Mouse (Mus musculus) kidney, adult 8-10 months (tissue): ENCODE measurements at regions not wholly inside any gene's neighbourhood (a gene's known extent, or its start where the extent isn't known, plus 50 kb on each side); places are given as distances from the start of the nearest gene placed in this dataset.

Experiments used
- DNase-seq, 2 experiments: peaks; one replicate each; pipeline ENCODE4 v3.0.0; 2022

DNA sequence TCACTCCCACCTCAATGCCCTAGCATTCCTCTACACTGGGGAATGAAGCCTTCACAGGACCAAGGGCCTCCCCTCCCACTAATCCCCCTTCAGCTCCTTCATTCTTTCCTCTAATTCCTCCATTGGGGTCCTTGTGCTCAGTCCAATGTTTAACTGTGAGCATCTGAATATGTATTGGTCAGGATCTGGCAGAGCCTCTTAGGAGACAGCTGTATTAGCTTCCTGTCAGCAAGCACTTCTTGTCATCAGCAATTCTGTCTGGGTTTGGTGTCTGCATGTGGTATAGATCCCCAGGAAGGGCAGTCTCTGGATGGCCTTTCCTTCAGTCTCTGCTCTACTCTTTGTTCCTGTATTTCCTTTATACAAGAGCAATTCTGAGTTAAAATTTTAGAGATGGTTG lies 426.8 kb upstream of the 2610001J05Rik start:
- no peak for DNase-seq

DNA sequence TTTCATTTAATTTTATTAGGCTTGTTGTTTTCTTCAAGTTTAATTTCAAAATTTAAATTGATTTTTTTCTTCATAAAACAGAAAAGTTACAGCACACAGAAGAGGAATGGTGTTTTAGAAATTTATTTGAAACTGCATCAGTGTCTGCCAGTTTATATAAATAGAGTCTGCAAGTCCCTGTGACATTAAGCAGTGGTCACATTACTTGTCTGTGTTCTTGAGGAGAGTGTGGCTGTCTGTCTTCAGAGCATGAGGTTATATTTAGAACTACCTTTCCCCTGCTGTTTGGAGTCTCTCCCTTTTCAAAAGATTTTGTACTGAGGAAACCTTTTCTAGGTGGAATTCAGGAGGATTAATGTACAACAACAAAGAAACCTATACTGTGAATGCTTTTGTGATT lies 426.1 kb upstream of the 2610001J05Rik start:
- DNase-seq = no peak

DNA sequence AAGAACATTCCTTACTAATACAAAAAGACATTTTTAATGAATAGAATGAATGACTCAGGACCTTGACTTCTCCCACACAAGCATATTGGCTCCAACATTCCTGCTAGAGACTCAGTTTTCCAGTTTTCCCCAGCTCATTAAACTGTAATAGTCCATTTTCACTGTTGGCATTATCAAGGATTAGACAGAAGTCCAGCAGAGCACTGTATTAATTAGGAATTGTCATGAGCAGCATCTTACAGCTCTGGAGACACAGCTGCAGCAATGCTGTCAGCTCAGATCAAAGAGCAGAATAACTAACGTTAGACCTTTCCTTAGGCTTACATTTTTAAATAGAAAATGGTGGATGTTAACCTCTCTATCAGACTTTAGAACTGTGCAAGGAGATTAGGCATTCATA lies 419.5 kb upstream of the 2610001J05Rik start:
- no peak for DNase-seq

DNA sequence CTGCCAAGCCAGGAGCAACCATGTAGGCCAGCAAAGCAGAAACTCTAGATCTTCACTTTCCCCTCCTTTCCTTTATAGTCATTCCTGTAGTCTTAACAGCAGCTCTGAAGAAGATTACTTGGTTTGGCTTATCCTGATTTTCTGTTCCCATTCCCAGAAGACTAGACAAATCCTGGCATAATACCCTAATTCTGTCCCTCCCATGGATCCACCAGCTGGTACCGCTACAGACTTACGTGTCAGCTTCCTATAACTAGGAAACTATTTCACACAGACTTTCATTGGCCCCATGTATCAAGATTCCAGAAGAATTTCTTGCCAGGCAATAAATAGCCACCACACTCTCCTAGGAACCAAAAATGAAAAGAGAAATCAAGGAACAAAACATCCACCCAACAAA lies 410.2 kb upstream of the 2610001J05Rik start:
- DNase-seq = no peak

DNA sequence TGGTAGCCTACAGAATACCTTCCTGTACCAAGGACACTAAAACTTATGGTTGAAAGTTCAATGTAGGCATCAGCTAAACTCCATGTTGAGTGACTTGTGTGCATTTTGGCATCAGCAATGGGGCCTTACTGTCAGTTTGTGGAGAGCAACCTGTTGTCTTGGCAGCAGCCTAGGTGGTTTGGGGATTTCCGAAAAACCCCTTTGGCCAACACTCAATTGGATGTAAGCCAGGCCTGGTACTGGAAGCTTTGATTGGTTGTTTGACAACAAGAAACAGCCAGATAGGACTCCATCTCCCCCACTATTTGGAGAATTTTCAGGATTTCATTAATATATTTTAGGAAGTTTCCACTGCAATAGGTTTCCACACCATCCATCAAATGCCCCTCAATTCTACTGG lies 390.6 kb upstream of the 2610001J05Rik start:
- no peak for DNase-seq

DNA sequence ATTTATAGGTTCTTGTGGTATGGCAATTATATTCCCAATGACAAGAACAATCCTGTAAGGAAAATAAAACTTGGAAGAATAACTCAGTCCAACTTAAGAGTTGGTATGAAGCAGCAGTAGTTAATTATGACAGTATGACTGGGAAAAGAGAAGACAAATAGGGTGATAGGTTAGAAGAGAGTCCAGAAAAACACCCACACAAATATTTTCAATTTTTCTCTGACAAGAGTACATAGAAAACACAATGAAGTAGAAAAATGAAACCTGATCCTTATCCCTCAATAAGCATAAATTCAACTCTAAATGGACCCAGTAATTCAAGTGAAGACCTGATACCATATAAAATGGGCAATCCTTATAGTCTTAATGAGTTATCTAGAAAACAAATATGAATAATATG lies 369.0 kb upstream of the 2610001J05Rik start:
- DNase-seq = no peak

DNA sequence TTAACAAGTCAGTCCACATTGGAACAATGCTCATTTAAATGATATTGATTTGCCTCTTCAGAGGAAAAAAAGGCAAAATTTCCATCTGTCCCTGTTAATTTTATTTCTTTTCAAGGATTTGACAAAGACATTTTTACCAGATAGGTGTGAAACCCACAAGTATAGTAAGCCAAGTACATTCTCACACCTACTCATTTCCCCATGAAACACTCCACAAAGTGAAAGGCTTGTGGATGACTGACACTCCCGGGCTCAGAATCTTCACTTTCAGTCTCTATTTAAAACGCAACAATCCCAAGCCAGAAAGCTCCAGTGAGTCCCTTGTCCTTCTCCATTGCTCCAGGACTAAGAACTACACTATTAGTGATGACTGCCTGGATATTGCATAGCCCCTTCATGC lies 367.8 kb upstream of the 2610001J05Rik start:
- no peak for DNase-seq

DNA sequence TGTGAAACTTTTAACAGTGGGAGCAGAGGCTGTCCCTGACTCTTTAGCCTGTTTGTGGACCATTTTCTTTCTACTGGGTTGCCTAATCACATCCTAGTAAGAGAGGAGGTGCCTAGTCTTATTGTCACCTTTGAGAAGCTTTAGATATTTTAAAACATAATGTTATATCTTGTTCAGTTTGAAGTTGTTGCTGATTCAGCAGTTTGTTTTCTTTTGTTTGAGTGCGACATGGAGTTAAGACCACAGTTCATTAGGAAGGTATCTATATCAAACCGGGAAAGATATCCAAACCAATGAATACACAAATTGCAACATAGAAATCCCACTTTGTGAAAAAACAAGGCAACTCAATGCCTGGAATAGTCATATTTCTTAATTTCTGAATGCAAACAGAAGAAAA lies 359.5 kb upstream of the 2610001J05Rik start:
- DNase-seq = no peak

DNA sequence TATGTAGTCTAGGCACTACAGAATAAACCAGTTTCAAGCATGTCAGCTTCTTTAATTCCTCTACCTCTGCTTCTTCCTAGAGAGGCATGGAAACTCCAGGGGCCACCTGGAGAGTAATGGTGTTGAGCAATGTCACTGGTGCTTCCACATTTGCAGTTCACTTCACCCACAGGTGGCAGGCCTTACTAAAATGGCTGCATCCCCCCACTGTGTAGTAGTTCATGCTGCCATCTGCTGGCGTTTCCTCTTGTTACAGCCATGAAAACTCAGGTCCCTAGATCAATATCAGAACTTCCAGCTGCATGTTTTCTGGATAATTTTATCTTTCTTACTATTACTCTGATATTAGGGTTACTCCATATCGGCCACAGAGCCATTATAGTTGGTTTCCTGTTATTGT lies 336.2 kb upstream of the 2610001J05Rik start:
- peak; percentile 4 to 52 for DNase-seq

DNA sequence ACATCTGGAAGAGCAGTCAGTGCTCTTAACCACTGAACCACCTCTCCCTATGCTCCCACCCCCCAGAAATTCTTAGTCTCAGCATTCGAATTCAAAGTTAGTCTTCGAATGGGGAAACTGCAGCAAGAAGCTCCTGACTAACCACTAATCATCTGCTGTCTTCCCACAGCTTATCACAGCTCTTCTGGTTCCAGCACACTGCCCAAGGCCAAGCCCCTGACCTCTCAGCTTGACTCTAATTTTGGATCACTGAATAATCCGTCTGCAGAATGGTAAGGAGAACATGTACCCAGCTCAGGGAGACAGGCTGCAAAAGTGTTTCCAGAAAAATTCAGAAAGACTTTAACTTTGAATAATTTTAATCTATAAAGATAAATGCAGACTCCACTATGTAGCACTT lies 325.8 kb upstream of the 2610001J05Rik start:
- no peak for DNase-seq

DNA sequence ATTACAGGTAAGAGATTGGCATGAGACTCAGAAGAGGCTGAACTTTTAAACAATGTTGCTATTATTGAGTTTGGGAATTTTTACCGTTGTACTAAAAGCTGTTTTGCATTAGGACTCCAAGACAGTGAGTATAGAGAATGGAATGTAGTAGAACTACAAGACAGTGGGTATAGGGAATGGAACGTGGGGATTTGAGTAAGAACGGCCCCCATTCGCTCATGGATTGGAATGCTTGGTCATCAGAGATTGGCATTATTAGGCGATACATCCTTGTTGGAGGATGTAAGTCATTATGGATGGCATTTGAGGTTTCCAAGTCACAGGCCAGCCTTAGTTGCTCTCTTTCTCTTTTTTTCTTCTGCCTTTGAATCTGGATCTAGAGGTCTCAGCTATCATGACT lies 324.0 kb upstream of the 2610001J05Rik start:
- DNase-seq = no peak

DNA sequence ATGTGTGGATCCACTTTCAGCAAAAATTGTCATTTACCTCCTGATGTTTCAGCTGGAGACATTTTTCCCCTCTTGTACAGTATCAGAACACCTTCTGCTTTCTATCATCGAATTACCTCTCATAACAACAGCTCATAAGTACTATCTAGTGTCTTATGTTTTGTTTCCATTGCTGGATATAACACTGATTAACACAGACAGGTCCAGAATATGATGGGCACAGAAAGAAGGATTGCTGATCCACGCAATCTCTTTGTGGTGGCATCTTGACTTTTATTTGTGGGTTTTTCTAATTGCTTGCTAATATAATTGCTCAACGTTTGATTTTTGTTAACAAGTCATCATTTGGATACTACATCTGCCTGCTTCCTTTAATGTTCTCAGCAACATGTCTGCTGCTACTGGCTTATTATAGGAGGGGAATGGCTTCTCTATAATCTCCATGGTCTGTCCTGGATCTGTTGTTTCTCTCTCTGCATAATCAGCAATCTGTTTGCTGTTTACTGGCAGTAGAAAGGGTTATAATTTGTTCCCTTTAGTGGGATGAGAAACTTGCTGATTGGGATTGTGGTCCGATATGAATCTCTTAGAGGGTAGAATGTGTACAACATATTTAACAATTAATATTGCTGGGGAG lies 320.2 kb upstream of the 2610001J05Rik start:
- no peak for DNase-seq

DNA sequence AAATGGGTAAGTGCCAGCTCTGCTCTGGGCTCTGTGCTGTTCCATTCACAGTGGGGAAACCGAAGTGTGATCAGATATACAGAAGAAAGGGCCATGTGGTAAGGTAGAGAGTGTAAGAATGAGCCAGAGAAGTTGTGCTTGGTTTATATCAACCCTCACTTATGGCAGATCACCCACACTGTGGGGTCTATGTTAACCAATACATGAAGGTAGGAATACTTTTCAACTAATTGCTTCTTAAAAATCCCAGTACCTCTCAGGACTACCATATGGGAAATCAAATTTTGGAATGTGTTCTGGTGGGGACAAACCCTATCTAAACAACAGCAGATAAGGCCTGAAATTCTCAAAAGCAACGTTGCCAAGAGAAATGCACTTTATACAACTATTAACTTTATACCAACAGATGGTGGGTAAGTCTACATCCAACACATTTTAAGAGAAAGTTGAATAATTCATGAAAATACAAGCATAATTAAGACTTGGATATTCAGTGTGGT lies 314.7 kb upstream of the 2610001J05Rik start:
- no peak for DNase-seq

DNA sequence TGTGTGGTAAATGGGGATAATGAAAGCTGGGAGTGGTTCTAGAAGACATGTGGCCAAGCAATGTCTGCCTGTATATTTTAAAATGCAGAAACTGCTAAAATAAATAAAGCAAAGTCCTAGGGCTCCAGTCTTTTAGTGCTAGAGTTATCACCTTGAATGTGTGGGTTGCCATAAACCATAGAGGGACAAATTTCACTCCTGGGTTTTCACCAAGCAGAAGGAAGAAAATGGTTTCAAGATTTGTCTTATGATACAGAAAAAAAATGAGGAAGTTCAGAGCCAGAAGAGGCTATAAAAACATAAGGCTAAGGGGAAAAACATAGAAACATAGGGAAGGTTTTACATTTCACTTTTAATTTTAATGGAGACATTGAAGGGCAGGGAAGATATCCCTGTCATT lies 276.1 kb upstream of the 2610001J05Rik start:
- DNase-seq = no peak

DNA sequence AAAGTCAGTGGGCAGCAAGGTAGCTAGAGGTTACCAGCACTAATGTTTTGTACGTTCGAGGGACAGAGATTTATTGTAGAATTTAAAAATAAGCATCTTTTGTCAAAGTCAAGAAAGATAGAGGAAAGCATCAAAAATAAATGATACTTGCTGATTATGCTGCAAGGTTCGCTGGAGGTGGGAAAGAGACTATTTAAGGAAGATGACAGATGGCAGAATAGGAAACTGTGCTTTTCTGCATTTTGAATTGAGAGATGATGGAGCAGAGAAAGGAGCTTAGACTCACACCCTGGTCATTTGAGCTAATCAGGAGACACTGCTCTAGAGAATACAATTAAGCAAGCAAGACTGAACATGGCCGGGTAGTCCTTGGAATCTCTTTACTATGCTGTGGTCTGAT lies 275.1 kb upstream of the 2610001J05Rik start:
- DNase-seq = no peak

DNA sequence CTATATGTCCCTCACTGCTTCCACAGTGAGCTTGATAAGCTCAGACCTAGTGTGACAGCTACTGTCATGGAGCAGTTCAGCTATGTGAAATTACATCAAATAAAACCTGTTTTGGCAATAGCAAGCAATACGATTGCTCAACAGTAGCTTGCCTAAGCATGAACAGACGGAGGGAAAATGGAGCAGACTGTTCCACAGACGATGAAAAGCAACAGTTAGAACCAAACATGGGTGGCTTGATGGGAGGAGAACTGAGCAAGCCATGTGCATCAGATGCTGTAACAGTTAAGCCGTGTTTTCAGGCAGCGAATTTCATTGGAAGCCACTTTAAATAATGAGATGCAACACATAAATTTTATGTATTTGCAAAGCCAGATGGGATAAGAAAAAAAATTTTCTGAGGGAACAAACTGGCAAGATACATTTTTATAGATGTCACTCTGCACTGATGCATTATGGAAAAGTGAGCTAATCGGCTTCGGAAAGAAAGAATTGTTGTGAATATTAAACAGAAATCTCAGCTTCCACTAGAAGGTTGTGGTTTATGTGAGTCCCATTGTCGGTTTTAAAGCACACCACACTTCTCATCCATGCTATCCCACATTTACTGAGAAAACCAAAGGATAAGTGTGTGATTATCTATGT lies 270.9 kb upstream of the 2610001J05Rik start:
- no peak for DNase-seq

DNA sequence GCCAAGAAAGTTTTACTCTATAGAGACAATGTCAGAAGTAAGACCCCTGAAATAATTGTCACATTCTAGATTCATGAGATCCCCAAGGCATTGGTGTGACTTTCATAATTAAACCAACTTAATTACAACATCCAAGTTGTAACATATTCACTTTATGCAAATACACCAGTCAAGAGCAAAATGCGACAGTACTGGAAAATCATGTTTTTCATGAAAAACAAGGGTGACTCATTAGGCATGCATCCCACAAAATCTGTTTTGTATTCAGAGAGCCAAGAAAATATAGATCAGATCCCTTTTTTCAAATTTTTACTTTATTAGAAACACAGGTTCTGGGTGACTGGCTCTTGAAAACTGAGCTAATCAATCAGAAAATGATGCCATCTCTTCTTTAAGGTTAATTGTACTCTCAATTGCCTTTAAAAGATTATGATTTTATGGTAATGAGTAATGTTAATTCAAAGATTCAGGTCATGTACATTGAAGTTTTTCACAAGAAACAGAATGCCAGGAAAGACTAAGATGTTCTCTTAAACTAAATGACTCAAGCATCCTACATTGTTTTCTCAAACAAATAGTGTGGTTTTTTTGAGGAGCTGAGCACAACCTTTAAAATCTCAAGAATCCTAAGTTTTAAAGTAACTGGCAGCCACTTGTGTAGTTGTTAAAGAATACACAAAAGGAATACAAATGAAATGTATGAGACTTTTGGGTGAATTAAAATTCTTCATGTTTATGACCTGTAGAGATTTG lies 259.2 kb upstream of the 2610001J05Rik start:
- DNase-seq = no peak

DNA sequence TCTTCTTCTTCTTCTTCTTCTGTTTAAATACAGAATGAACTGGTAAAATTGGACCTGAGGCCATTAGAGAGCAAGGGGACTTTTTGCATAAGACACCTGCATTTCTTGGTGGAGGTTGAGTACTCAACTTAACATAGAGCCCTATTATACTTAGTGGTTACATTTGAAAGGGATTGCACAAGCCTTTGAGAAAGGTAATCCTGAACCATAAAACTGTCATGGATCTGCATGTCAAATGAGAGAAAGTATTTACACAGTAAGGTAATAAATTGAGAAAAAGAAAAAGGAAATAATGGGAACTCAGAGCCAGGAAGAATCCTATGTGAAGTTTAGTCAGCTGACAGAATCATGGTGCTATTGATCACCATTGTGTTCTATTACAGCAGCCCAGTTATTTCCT lies 258.1 kb upstream of the 2610001J05Rik start:
- no peak for DNase-seq

DNA sequence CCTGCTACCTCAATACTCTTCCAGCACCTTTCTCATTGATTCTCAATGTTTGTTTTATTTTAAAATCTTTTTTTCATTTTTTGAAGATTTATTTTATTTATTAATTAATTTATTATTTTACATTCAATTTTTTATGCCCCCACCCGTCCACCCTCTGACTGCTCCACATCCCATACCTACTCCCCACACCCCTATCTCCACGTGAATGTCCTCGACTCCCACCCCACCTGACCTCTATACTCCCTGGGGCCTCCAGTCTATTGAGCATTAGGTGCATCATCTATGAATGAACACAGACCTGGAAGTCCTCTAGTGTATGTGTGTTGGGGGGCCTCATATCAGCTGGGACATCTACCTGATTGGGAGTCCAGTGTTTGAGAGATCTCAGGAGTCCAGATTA lies 251.0 kb upstream of the 2610001J05Rik start:
- no peak for DNase-seq

DNA sequence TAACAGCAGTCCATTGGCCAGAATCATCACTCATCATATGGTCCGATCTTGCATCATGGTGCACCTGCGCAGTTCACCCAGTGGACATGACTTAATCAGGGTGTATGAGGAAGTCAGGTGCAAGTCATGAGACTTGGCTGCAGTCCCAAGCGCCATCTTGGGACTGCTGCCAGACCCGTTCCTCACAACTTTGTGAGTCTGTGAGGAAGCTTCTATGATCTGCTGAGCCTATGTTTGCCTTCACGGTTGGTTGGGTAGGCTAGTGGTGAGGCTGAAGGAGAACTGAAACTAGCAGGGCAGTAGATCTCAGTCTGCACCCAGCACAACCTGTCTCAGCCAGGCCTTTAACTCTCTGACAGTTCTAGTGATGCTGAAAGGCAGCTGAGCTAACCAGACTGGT lies 250.2 kb upstream of the 2610001J05Rik start:
- DNase-seq = no peak

DNA sequence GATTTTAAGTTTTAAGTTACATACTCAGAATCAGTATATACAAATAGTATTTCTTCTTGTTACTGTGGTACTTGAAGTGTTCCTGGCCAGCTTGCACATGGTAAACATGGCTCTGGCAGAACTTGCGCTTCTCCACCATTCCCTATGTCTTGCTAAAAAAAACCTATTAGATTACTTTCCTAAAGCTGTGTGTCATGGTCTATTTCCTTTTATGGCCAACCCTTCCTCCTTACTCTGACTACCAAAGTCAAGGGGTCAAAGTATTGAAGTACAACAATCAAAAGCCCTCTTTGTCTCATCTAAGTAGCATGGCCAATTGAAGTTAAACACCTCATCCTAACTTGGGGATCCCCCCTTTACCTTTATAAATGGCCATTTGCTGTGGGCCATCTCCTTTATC lies 223.6 kb upstream of the 2610001J05Rik start:
- no peak for DNase-seq

DNA sequence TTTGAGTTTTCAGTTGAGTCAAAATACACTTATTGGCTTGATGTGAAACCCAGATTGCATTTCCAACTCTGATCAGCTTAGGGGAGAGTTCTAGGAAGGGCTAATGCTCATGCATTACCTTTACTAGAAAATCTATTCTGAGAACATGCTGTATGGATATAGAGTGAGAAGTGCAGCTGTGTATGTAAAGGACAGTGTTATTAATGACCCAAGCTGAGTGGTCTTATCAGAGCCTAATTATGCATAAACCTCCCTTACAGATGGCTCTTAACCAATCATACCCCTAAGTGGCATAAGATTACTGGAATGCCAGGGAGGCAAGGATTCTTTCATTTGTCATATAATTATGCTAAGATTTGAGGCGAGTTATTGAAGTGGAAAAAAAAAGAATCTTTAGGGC lies 210.6 kb upstream of the 2610001J05Rik start:
- DNase-seq = no peak

DNA sequence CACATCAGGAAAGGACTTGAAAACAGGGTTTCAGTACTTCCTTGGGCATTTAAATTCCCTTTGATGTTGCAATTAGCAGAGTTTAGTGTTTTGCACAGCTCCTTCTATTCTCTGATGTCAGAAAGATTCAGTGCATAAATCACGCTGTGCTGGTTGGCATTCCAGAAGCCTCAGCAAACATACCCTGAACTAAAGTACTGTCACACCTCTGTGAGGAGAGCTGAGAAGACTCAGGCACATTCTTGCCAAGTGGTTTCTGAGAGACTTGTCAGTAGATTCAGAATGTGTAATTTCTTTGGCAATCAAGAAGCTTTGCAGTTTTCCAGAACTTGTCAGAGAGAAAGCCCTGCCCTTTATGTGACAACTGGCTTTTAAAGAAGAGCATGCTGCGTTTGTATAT lies 192.4 kb upstream of the 2610001J05Rik start:
- DNase-seq = no peak

DNA sequence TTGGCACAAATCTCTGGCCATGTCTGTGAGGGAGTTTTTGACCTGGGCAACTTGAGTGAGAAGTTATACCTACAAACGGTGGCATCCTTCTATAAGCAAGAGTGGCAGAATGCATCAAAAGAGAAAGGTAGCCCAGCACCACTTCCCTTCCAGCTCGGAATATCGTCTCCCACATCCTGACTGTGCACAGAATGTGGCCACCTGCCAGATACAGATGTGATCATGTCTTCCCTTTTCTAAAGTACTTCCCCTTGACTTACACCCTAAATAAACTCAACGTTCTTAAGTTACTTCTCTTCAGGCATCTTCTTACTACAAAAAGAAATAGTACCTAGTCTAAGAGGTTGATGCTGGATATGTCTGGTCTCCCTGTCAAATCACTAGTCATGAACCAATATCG lies 175.2 kb upstream of the 2610001J05Rik start:
- DNase-seq = no peak
